Mouse (Mus musculus) G1E (cell line): ENCODE measurements around the gene Gas8. TPM values are rescaled to one million over a fixed set of nuclear protein-coding genes. Genes with fewer than 3 reads are reported as not detected.
"Not testable (repeated sequence)": the region's sequence is repeated elsewhere in the genome, so short reads cannot be mapped to it uniquely, and the experiment has no call there.

ENCODE experiments used
- ATAC-seq: 2 replicates; pipeline ENCODE4 v1.8.0; 2016; ENCODE audit warnings: mild to moderate bottlenecking; ENCODE audit not compliant: insufficient number of reproducible peaks, poor library complexity, low FRiP score, severe bottlenecking; ENCODE audit errors: extremely low read depth
- DNase-seq: peaks from one replicate; pipeline ENCODE4 v3.0.0; 2012; ENCODE audit warnings: low spot score
- H3K27me3 ChIP-seq: 2 replicates; pipeline ENCODE4 v1.6.1; 2012; ENCODE audit warnings: mild to moderate bottlenecking, low read length, inconsistent platforms; ENCODE audit not compliant: insufficient read depth
- H3K36me3 ChIP-seq: replicated peaks from 2 replicates; pipeline ENCODE3; 2012; ENCODE audit warnings: mild to moderate bottlenecking, inconsistent platforms
- H3K4me1 ChIP-seq: 2 replicates; pipeline ENCODE4 v1.6.1; 2012; ENCODE audit warnings: low read depth, low read length, inconsistent platforms, mixed read lengths; ENCODE audit not compliant: insufficient read depth
- H3K4me3 ChIP-seq: 2 replicates; pipeline ENCODE4 v1.5.1; 2012; ENCODE audit warnings: low read depth, mild to moderate bottlenecking, inconsistent platforms, low read length, moderate library complexity, mixed read lengths
- H3K9me3 ChIP-seq: replicated peaks from 2 replicates; pipeline ENCODE4 v1.6.1; 2012; ENCODE audit warnings: inconsistent platforms
- CTCF ChIP-seq: IDR thresholded peaks from 2 replicates; pipeline ENCODE4 v1.5.1; 2012; ENCODE audit warnings: low read depth, low read length, inconsistent platforms, mixed read lengths
- GATA1 ChIP-seq: IDR thresholded peaks from 2 replicates; pipeline ENCODE4 v1.6.1; 2012; ENCODE audit warnings: borderline replicate concordance, low read length, inconsistent platforms, mixed read lengths
- GATA2 ChIP-seq: IDR thresholded peaks from 2 replicates; pipeline ENCODE4 v1.6.1; 2012; ENCODE audit warnings: low read depth, low read length, inconsistent platforms, borderline replicate concordance
- POLR2AphosphoS5 ChIP-seq: IDR thresholded peaks from 2 replicates; pipeline ENCODE4 v1.6.1; 2012; ENCODE audit warnings: low read depth, low read length, inconsistent platforms; ENCODE audit not compliant: insufficient replicate concordance
- TAL1 ChIP-seq: conservative IDR thresholded peaks from 2 replicates; pipeline ENCODE4 v1.6.1; 2012; ENCODE audit warnings: low read depth, low read length, inconsistent platforms, mixed read lengths
- polyA plus RNA-seq: library from polyadenylated mRNA; stranded (reverse); fragments of >175 nt; gene quantifications from 2 replicates; pipeline ENCODE4 v1.2.3, GENCODE M21; 2012
- total RNA-seq, 2 experiments: library from RNA; stranded (forward) in 1 of 2; stranded (reverse) in 1 of 2; fragments of 200-1000 nt in 1 of 2; fragments of >200 nt in 1 of 2; fragmentation: Nextera tagmentation in 1 of 2; gene quantifications; 2 replicates each; pipeline ENCODE4 v1.2.3; 2014 to 2017

Gas8 gene
- total and polyA plus RNA-seq, 3 experiments = 4.2 to 16.0 (median 11.5) TPM

- Histone ChIP-seq H3K4me1 (peaks cover 12% of the 10 kb centered on the region), H3K4me3 (no peak overlapping the region), H3K9me3 (no peaks in the 10 kb centered on the region), H3K27me3 (no peaks in the 10 kb centered on the region), H3K36me3 (peaks cover 99% of the 10 kb centered on the region)
- ATAC-seq = no peak
- DNase-seq = no peak
- TF ChIP-seq POLR2AphosphoS5 (no peak), GATA2 (no peak), CTCF (no peak), TAL1 (no peak), GATA1 (no peak)
These were observed 9.3 kb downstream of the Gas8 start for GRCm38 (mm10) chr8:123527720-123528489.

GRCm38 (mm10) chr8:123536242-123536989 lies 17.8 kb downstream of the Gas8 start:
- no peak for TF ChIP-seq POLR2AphosphoS5
- no peak for TF ChIP-seq GATA2
- TF ChIP-seq GATA1 = no peak
- TF ChIP-seq TAL1 = no peak
- TF ChIP-seq CTCF = no peak
- Histone ChIP-seq H3K4me1 (peaks cover 10% of the 10 kb centered on the region), H3K9me3 (no peaks in the 10 kb centered on the region), H3K27me3 (no peaks in the 10 kb centered on the region; the same call in 1 of the 2 replicates), H3K4me3 (no peak overlapping the region), H3K36me3 (peaks cover 52% of the 10 kb centered on the region)
- no peak for ATAC-seq
- no peak for DNase-seq

GRCm38 (mm10) chr8:123536990-123537380 lies 18.4 kb downstream of the Gas8 start:
- Histone ChIP-seq H3K27me3 (no peaks in the 10 kb centered on the region; the same call in 1 of the 2 replicates), H3K4me1 (peaks cover 10% of the 10 kb centered on the region), H3K9me3 (no peaks in the 10 kb centered on the region), H3K36me3 (peaks cover 46% of the 10 kb centered on the region), H3K4me3 (no peak overlapping the region; the same call in 1 of the 2 replicates)
- DNase-seq (no peak), ATAC-seq (no peak)
- TF ChIP-seq GATA1 (no peak), TAL1 (no peak), CTCF (no peak), GATA2 (no peak), POLR2AphosphoS5 (no peak)

- H3K4me1 ChIP-seq, H3K9me3 ChIP-seq, ATAC-seq, H3K4me3 ChIP-seq, DNase-seq, H3K27me3 ChIP-seq: not testable (repeated sequence)
- peaks cover 39% of the 10 kb centered on the region for H3K36me3 ChIP-seq
These were observed 19.0 kb downstream of the Gas8 start for GRCm38 (mm10) chr8:123537641-123538040.

- H3K36me3 ChIP-seq, H3K9me3 ChIP-seq, H3K27me3 ChIP-seq, ATAC-seq, H3K4me3 ChIP-seq, H3K4me1 ChIP-seq, DNase-seq: not testable (repeated sequence)
These were observed 45.6 kb downstream of the Gas8 start for GRCm38 (mm10) chr8:123564221-123564620.

GRCm38 (mm10) chr8:123575386-123575785 lies 56.8 kb downstream of the Gas8 start:
- H3K27me3 ChIP-seq, H3K9me3 ChIP-seq, H3K4me1 ChIP-seq, ATAC-seq, H3K4me3 ChIP-seq, DNase-seq, H3K36me3 ChIP-seq: not testable (repeated sequence)

Other genes with a start within 250 kb of the Gas8 start
- gene Fanca, start 200.3 kb upstream of the Gas8 start, total RNA-seq (2014; fragmentation: Nextera tagmentation) = 21.2 and 30.3 TPM in 2 replicates
- gene Fanca, start 200.3 kb upstream of the Gas8 start, total RNA-seq (2017) = 26.2 and 26.3 TPM in 2 replicates
- gene Fanca, start 200.3 kb upstream of the Gas8 start, polyA plus RNA-seq = 48.7 and 50.9 TPM in 2 replicates
- not detected in 2 replicates for gene Spire2, start 186.1 kb upstream of the Gas8 start, total RNA-seq (2014; fragmentation: Nextera tagmentation)
- gene Spire2, start 186.1 kb upstream of the Gas8 start, total RNA-seq (2017) = 0.23 and 0.33 TPM in 2 replicates
- gene Spire2, start 186.1 kb upstream of the Gas8 start, polyA plus RNA-seq = 0.04 and 0.12 TPM in 2 replicates
- gene Tcf25, start 145.1 kb upstream of the Gas8 start, total RNA-seq (2014; fragmentation: Nextera tagmentation) = 123 and 130 TPM in 2 replicates
- 125 and 133 TPM in 2 replicates for gene Tcf25, start 145.1 kb upstream of the Gas8 start, total RNA-seq (2017)
- gene Tcf25, start 145.1 kb upstream of the Gas8 start, polyA plus RNA-seq = 84.3 and 91.6 TPM in 2 replicates
- gene Mc1r, start 111.7 kb upstream of the Gas8 start, total RNA-seq (2014; fragmentation: Nextera tagmentation) = not detected in 2 replicates
- 0.12 and 0.27 TPM in 2 replicates for gene Mc1r, start 111.7 kb upstream of the Gas8 start, total RNA-seq (2017)
- 0.01 and 0.02 TPM in 2 replicates for gene Mc1r, start 111.7 kb upstream of the Gas8 start, polyA plus RNA-seq
- gene Tubb3, start 107.4 kb upstream of the Gas8 start, total RNA-seq (2014; fragmentation: Nextera tagmentation) = not detected in 2 replicates
- 0.41 and 0.71 TPM in 2 replicates for gene Tubb3, start 107.4 kb upstream of the Gas8 start, total RNA-seq (2017)
- gene Tubb3, start 107.4 kb upstream of the Gas8 start, polyA plus RNA-seq = 0.14 and 0.22 TPM in 2 replicates
- gene Def8, start 95.3 kb upstream of the Gas8 start, total RNA-seq (2014; fragmentation: Nextera tagmentation) = 14.4 and 18.6 TPM in 2 replicates
- gene Def8, start 95.3 kb upstream of the Gas8 start, total RNA-seq (2017) = 12.6 and 15.1 TPM in 2 replicates
- gene Def8, start 95.3 kb upstream of the Gas8 start, polyA plus RNA-seq = 11.4 and 16.7 TPM in 2 replicates
- gene Afg3l1, start 40.9 kb upstream of the Gas8 start, total RNA-seq (2014; fragmentation: Nextera tagmentation) = 18.2 and 24.7 TPM in 2 replicates
- gene Afg3l1, start 40.9 kb upstream of the Gas8 start, total RNA-seq (2017) = 14.2 and 20.5 TPM in 2 replicates
- 24.9 and 29.6 TPM in 2 replicates for gene Afg3l1, start 40.9 kb upstream of the Gas8 start, polyA plus RNA-seq
- not detected in 2 replicates for gene Dbndd1, start 3.4 kb upstream of the Gas8 start, total RNA-seq (2014; fragmentation: Nextera tagmentation)
- 0.16 TPM in 1 of 2 replicates, not detected in the other for gene Dbndd1, start 3.4 kb upstream of the Gas8 start, total RNA-seq (2017)
- 0.04 TPM in 1 of 2 replicates, not detected in the other for gene Dbndd1, start 3.4 kb upstream of the Gas8 start, polyA plus RNA-seq
- not detected in 2 replicates for gene Rhou, start 135.1 kb downstream of the Gas8 start, total RNA-seq (2014; fragmentation: Nextera tagmentation)
- gene Rhou, start 135.1 kb downstream of the Gas8 start, total RNA-seq (2017) = 0.16 TPM in 1 of 2 replicates, not detected in the other
- gene Rhou, start 135.1 kb downstream of the Gas8 start, polyA plus RNA-seq = not detected in 2 replicates